Mouse (Mus musculus) midbrain, postnatal 0 days (tissue): ENCODE results near the gene Mrpl22. TPM values are rescaled to one million over a fixed set of nuclear protein-coding genes. Genes with fewer than 3 reads are reported as not detected.
"Not testable (repeated sequence)": the region's sequence is repeated elsewhere in the genome, so short reads cannot be mapped to it uniquely, and the experiment has no call there.

Experiments
- ATAC-seq: fragments of 200-750 bp; cut with Nextera tagmentation; 2 replicates; pipeline ENCODE4 v1.8.0; 2017; ENCODE audit warnings: moderate number of reproducible peaks, mild to moderate bottlenecking, moderate TSS enrichment, moderate library complexity; ENCODE audit not compliant: low FRiP score
- DNase-seq: peaks from one replicate; pipeline ENCODE4 v3.0.0-alpha.2; 2015; ENCODE audit warnings: low spot score
- H3K27ac ChIP-seq: fragments of 300-500 bp; sonication (generic); 2 replicates; pipeline ENCODE4 v1.5.1; 2014; ENCODE audit warnings: low read depth, mild to moderate bottlenecking, low read length, mixed read lengths
- H3K27me3 ChIP-seq: fragments of 300-500 bp; sonication (generic); 2 replicates; pipeline ENCODE4 v1.6.1; 2014; ENCODE audit warnings: low read length, control low read depth, mixed read lengths; ENCODE audit not compliant: insufficient read depth
- H3K36me3 ChIP-seq: fragments of 300-500 bp; sonication (generic); 2 replicates; pipeline ENCODE4 v1.6.1; 2014; ENCODE audit warnings: low read length, control low read depth, mixed read lengths; ENCODE audit not compliant: insufficient read depth
- H3K4me1 ChIP-seq: fragments of 300-500 bp; sonication (generic); 2 replicates; pipeline ENCODE4 v1.6.1; 2014; ENCODE audit warnings: mild to moderate bottlenecking, control low read depth, antibody characterized with exemption, low read length, mixed read lengths; ENCODE audit not compliant: insufficient read depth
- H3K4me2 ChIP-seq: fragments of 300-500 bp; sonication (generic); 2 replicates; pipeline ENCODE4 v1.6.1; 2014; ENCODE audit warnings: low read depth, mild to moderate bottlenecking, low read length, mixed read lengths; ENCODE audit not compliant: poor library complexity, severe bottlenecking
- H3K4me3 ChIP-seq: fragments of 300-500 bp; sonication (generic); 2 replicates; pipeline ENCODE4 v1.5.1; 2014; ENCODE audit warnings: low read depth, mild to moderate bottlenecking, low read length, moderate library complexity
- H3K9ac ChIP-seq: fragments of 300-500 bp; sonication (generic); replicated peaks from 2 replicates; pipeline ENCODE4 v1.6.1; 2014; ENCODE audit warnings: mild to moderate bottlenecking, low read length, moderate library complexity, mixed read lengths; ENCODE audit not compliant: poor library complexity, severe bottlenecking
- H3K9me3 ChIP-seq: fragments of 300-500 bp; sonication (generic); 2 replicates; pipeline ENCODE4 v1.6.1; 2016; ENCODE audit warnings: low read length, control low read depth
- CTCF ChIP-seq: IDR thresholded peaks from 2 replicates; pipeline ENCODE4 v1.5.1; 2016; ENCODE audit warnings: antibody characterized with exemption, mild to moderate bottlenecking
- WGBS: fragments of 180-500 bp; shearing (Covaris S2); extraction: QIAGEN DNeasy Blood & Tissue Kit; methylation state at CpG from one replicate; pipeline ENCODE4 v1.1.7; 2014; 5-methylcytosine and 5-hydroxymethylcytosine counted together
- polyA plus RNA-seq: library from polyadenylated mRNA; unstranded; fragments of >200 nt; fragmentation: Nextera tagmentation; extraction: Ambion mirVana; gene quantifications from 2 replicates; pipeline ENCODE4 v1.2.1, GENCODE M21; 2015
- total RNA-seq: library from RNA; depleted of rRNA; stranded (reverse); fragments of >200 nt; gene quantifications from 2 replicates; pipeline ENCODE4 v1.2.3, GENCODE M21; 2014

Mrpl22 gene
- total and polyA plus RNA-seq, 2 experiments from 2014 or later: 33.5 to 88.3 TPM

DNA sequence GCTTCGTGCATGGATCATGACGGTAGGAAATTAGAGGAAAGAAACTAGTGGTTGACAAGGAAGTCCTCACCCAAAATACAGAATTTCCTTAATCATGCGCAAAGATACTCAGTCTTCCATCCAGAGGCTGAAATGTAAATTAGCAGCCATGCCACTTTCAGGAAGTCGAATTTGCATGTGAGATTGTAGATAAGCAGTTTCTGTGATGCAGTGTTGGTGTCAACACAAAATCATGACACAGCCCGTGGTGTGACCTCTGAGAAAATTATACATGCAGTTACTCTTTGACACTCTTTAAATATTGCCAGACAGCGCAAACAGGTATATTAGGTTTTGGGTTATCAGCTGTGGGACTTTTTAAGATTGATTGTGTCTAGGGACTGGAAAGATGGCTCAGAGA is 18.2 kb downstream of the Mrpl22 start:
- no peaks in the 10 kb centered on the region for H3K36me3 ChIP-seq
- no peak overlapping the region for H3K4me2 ChIP-seq
- 94% methylated on average over 6 of the region's 6 CpGs for whole genome bisulfite sequencing
- H3K9me3 ChIP-seq: no peaks in the 10 kb centered on the region
- no peak overlapping the region for H3K27ac ChIP-seq
- no peaks in the 10 kb centered on the region for H3K4me1 ChIP-seq
- no peak overlapping the region for H3K9ac ChIP-seq
- DNase-seq: no peak
- H3K27me3 ChIP-seq: no peaks in the 10 kb centered on the region
- no peak for ATAC-seq
- no peak overlapping the region for H3K4me3 ChIP-seq
- no peak for TF ChIP-seq CTCF

DNA sequence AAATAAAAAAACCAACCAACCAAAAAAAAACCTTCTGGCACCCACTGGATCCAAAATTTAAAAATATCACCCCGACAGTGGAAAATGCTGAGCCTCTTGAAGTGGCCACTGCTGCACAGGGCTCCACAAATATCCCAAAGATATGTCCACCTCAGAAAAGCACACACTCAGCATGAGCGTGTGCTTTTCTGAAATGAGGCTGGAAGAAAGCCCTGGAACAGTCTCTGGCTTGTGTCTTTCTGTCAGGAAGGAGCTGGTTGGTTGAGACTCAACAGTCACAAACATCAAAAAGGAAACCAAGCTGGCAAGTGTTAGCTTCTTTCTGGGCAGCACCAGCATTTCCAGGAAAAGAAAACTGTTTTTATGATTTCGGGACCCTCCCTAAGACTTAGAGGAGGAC is 21.9 kb downstream of the Mrpl22 start:
- ATAC-seq: no peak
- WGBS: 86% methylated on average over 3 of the region's 3 CpGs
- H3K4me2 ChIP-seq: no peak overlapping the region

DNA sequence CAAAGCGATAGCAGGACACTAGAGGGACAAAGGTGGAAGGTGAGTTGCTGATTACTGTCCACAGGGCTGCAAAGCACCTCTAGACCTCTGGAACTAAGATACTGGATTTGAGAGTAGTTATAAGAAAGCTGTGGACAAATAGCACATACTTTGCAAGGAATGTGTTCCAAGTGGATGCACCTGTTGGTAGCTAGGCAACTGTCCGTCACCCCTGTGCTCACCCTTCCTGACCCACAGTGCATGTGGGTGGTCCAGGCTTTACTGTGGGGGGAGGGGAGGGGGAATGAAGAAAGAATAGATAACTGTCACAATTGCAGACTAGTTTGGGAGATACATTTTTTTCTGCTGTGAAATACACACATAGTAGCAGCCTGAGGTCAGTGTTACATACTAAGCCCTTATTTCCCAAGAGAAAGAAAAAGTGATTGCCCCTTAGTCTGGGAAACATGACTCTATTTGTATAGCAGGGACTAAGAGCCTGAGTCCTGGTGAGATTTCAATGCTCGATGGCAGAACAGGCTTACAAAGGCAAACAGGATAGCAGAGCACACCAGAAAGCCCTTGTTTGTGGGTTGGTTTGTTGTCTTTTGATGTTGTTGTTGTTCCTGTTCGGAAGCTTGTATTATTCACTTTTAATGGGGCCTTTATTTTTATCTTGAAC is 22.5 kb downstream of the Mrpl22 start:
- no peak for ATAC-seq
- 50% methylated on average over 4 of the region's 4 CpGs for WGBS

More for the DNA sequence above, 21.9 kb downstream of the Mrpl22 start:
- H3K9me3 ChIP-seq: no peaks in the 10 kb centered on the region
- no peak overlapping the region for H3K4me3 ChIP-seq
- H3K27me3 ChIP-seq: no peaks in the 10 kb centered on the region
- H3K9ac ChIP-seq: no peak overlapping the region
- DNase-seq: no peak
- H3K4me1 ChIP-seq: no peaks in the 10 kb centered on the region
- no peak overlapping the region for H3K27ac ChIP-seq
- TF ChIP-seq CTCF: no peak
- H3K36me3 ChIP-seq: no peaks in the 10 kb centered on the region

DNA sequence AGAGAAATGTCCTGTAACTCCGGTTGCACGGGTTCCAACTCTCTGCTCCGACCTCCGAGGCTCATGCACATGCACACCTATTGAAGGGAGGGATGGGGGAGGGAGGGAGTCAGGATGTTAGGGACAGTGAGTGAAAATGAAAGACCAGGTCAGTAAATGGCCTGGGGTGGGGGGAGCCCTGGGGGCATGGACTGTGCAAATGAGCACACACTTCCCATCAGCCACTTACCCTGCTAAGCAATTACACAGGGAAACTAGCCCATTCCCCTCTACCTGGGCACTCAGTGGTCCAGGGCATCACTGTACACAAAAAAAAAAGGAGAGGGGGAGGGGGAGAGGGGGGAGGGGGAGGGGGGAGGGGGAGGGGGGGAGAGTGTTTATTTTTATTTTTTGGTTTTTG is 27.2 kb downstream of the Mrpl22 start:
- no peak overlapping the region for H3K27ac ChIP-seq
- DNase-seq (no peak), ATAC-seq (no peak)
- peak overlapping the region; percentile 34 for H3K4me2 ChIP-seq
- no peak overlapping the region for H3K4me3 ChIP-seq
- no peaks in the 10 kb centered on the region for H3K27me3 ChIP-seq
- no peak for TF ChIP-seq CTCF
- H3K4me1 ChIP-seq: no peaks in the 10 kb centered on the region
- no peaks in the 10 kb centered on the region for H3K36me3 ChIP-seq
- WGBS: 95% methylated on average over 4 of the region's 4 CpGs
- no peak overlapping the region for H3K9ac ChIP-seq
- no peaks in the 10 kb centered on the region for H3K9me3 ChIP-seq

More for the DNA sequence above, 22.5 kb downstream of the Mrpl22 start:
- Histone ChIP-seq H3K4me1 (no peaks in the 10 kb centered on the region), H3K9ac (no peak overlapping the region), H3K27ac (no peak overlapping the region), H3K4me2 (no peak overlapping the region), H3K9me3 (no peaks in the 10 kb centered on the region), H3K27me3 (no peaks in the 10 kb centered on the region), H3K4me3 (no peak overlapping the region), H3K36me3 (no peaks in the 10 kb centered on the region)
- TF ChIP-seq CTCF: no peak
- DNase-seq: no peak

DNA sequence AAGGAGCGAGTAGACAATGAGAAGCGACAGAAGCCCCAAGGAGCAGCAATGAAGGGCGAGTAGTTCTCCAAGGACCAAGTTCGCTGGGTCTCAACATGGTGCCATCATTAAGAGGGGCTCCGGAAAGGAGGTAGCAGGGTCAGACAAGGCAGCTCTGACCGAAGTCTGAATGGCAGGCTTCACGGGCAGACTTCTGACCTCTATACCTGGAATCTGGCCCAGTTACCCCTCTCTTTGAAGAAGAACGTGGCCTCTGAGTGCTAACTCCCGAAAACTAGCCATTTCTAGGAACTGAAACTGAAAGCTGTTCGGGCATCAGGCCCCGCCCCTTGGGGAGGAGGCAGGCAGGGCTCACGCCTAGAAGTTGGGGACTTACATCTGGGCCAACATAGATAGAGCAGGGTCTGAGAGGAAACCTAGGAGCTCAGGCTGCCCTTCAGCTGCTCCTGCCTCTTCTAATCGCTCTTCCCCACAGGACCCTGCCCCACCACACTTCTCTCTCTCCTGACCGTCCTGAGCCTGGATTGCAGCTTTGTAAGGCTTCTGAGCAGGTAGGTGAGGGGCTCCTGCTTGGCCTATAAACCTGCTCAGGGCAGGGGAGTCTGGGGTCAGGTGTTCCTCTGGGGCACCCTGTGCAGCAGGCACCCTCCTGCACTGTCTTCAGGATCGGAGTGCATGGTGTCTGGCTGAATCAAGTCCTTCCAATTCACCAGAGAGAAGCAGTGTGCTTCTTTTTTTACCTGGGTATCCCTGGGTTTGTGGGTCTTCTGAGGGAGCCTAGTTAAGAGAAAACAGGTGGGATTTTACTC is 28.0 kb downstream of the Mrpl22 start, which contains the start of the genes Igtp and Irgm2:
TSS of gene Igtp (plus strand) at position 328 of the 809 bp plus-strand sequence.
TSS of gene Irgm2 (plus strand) at position 390 of the 809 bp plus-strand sequence.
- H3K4me1 ChIP-seq, H3K27me3 ChIP-seq, H3K9me3 ChIP-seq, ATAC-seq, H3K36me3 ChIP-seq, H3K27ac ChIP-seq: not testable (repeated sequence)
- Histone ChIP-seq H3K4me2 (peak within 1 kb of the TSS; percentile 34), H3K4me3 (peak within 1 kb of the TSS; percentile 29), H3K9ac (0 out of 2 replicates have a peak within 1 kb of the TSS, but pooled peaks have one; percentile 9)
- 10% methylated on average over 11 of the region's 15 CpGs for WGBS
- DNase-seq: peak; percentile 26

DNA sequence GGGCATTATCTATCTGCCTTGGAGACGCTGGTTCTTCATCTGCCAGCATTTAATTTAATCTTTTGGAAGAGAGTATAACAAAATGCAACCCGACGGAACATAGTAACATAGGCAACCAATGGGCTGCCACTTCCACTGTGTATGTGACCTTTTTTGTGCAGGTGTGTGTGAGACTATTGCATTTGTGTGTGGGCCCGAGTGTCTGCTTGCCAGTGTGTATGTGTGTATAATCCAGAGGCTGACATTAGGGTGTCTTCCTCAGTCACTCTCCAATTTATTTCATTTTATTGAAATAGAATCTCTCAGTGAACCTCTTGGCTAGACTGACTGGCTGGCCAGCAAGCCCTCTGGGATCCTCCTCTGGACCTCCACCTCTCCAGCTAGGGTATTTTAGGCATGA is 28.8 kb downstream of the Mrpl22 start:
- Histone ChIP-seq H3K36me3 (no peaks in the 10 kb centered on the region), H3K9me3 (no peaks in the 10 kb centered on the region), H3K27me3 (no peaks in the 10 kb centered on the region), H3K27ac (no peak overlapping the region), H3K4me3 (no peak overlapping the region), H3K9ac (no peak overlapping the region), H3K4me2 (no peak overlapping the region), H3K4me1 (no peaks in the 10 kb centered on the region)
- ATAC-seq (no peak), DNase-seq (no peak)
- no peak for TF ChIP-seq CTCF
- WGBS: 88% methylated on average over 4 of the region's 4 CpGs
